Mouse (Mus musculus) kidney, embryonic 16.5 days (tissue): Measurements from ENCODE around the gene Pam. TPM values are rescaled to one million over a fixed set of nuclear protein-coding genes. Genes with fewer than 3 reads are reported as not detected.
A peak's percentile ranks its signal among the peaks of the same experiment; 100 is the strongest.

ENCODE experiments used
- ATAC-seq: fragments of 200-750 bp; cut with Nextera tagmentation; 2 replicates; pipeline ENCODE4 v1.8.0; 2017; ENCODE audit warnings: moderate TSS enrichment; ENCODE audit not compliant: low FRiP score, low TSS enrichment
- H3K27ac ChIP-seq: fragments of 300-500 bp; sonication (generic); 2 replicates; pipeline ENCODE4 v1.5.1; 2014; ENCODE audit warnings: low read length
- H3K27me3 ChIP-seq: fragments of 300-500 bp; sonication (generic); 2 replicates; pipeline ENCODE4 v1.6.1; 2014; ENCODE audit warnings: low read length, control low read depth, mixed read lengths; ENCODE audit not compliant: insufficient read depth
- H3K36me3 ChIP-seq: fragments of 300-500 bp; sonication (generic); 2 replicates; pipeline ENCODE4 v1.6.1; 2014; ENCODE audit warnings: low read length, control low read depth, mixed read lengths; ENCODE audit not compliant: insufficient read depth
- H3K4me1 ChIP-seq: fragments of 300-500 bp; sonication (generic); 2 replicates; pipeline ENCODE4 v1.6.1; 2014; ENCODE audit warnings: low read length, control low read depth, mixed read lengths; ENCODE audit not compliant: insufficient read depth
- H3K4me2 ChIP-seq: fragments of 300-500 bp; sonication (generic); replicated peaks from 2 replicates; pipeline ENCODE4 v1.6.1; 2014; ENCODE audit warnings: low read depth, low read length
- H3K4me3 ChIP-seq: fragments of 300-500 bp; sonication (generic); 2 replicates; pipeline ENCODE4 v1.5.1; 2014; ENCODE audit warnings: mild to moderate bottlenecking, low read length
- H3K9ac ChIP-seq: fragments of 300-500 bp; sonication (generic); replicated peaks from 2 replicates; pipeline ENCODE4 v1.6.1; 2014; ENCODE audit warnings: low read length
- H3K9me3 ChIP-seq: fragments of 300-500 bp; sonication (generic); 2 replicates; pipeline ENCODE4 v1.6.1; 2016; ENCODE audit warnings: low read length, control low read depth
- WGBS: fragments of 180-500 bp; shearing (Covaris S2); extraction: QIAGEN DNeasy Blood & Tissue Kit; methylation state at CpG from one replicate; pipeline ENCODE4 v1.1.7; 2014; 5-methylcytosine and 5-hydroxymethylcytosine counted together
- polyA plus RNA-seq: library from polyadenylated mRNA; unstranded; fragments of >200 nt; fragmentation: Nextera tagmentation; extraction: Ambion mirVana; gene quantifications from 2 replicates; pipeline ENCODE4 v1.2.1, GENCODE M21; 2015

Pam gene
- polyA plus RNA-seq, 1 experiment from 2014 or later = 23.7 TPM

DNA sequence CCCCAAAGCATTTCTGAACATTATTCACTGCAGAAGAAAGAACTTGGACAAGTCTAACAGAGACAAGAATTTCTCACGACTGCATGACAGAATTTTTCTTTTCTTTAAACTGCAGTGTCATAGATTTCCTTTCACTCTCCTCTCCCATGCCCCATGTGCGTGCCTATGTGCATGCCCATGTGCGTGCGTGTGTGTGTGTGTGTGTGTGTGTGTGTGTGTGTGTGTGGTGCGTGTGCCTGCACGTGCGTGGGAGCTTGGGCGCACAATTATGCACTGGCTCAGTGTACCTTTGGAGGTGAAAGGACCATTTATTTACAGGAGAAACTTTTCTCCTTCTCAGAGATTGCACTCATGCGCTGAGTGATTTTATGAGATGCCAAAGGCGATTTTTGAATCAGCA lies 179.7 kb downstream of the Pam start:
- Histone ChIP-seq H3K36me3 (no peaks in the 10 kb centered on the region), H3K4me1 (peaks cover 4% of the 10 kb centered on the region; the same call in 1 of the 2 replicates), H3K9me3 (no peaks in the 10 kb centered on the region), H3K9ac (no peak overlapping the region), H3K27ac (no peak overlapping the region), H3K4me3 (no peak overlapping the region), H3K27me3 (no peaks in the 10 kb centered on the region), H3K4me2 (no peak overlapping the region)
- WGBS = 84% methylated on average over 10 of the region's 10 CpGs
- no peak for ATAC-seq

GRCm38 (mm10) chr1:97910874-97911273 lies 184.6 kb downstream of the Pam start:
- Histone ChIP-seq H3K36me3 (no peaks in the 10 kb centered on the region), H3K9ac (no peak overlapping the region), H3K27ac (no peak overlapping the region), H3K27me3 (no peaks in the 10 kb centered on the region), H3K4me3 (no peak overlapping the region), H3K4me2 (no peak overlapping the region), H3K4me1 (0 out of 2 replicates have a peak, but pooled peaks cover 4% of the 10 kb centered on the region), H3K9me3 (no peaks in the 10 kb centered on the region)
- WGBS = 74% methylated on average over 10 of the region's 10 CpGs
- no peak for ATAC-seq

GRCm38 (mm10) chr1:97909561-97909960 lies 185.9 kb downstream of the Pam start:
- Histone ChIP-seq H3K36me3 (no peaks in the 10 kb centered on the region), H3K27ac (no peak overlapping the region), H3K27me3 (no peaks in the 10 kb centered on the region), H3K9me3 (no peaks in the 10 kb centered on the region), H3K4me2 (no peak overlapping the region), H3K9ac (no peak overlapping the region), H3K4me3 (no peak overlapping the region), H3K4me1 (0 out of 2 replicates have a peak, but pooled peaks cover 4% of the 10 kb centered on the region)
- 16% methylated on average over 5 of the region's 5 CpGs for WGBS
- ATAC-seq = no peak

DNA sequence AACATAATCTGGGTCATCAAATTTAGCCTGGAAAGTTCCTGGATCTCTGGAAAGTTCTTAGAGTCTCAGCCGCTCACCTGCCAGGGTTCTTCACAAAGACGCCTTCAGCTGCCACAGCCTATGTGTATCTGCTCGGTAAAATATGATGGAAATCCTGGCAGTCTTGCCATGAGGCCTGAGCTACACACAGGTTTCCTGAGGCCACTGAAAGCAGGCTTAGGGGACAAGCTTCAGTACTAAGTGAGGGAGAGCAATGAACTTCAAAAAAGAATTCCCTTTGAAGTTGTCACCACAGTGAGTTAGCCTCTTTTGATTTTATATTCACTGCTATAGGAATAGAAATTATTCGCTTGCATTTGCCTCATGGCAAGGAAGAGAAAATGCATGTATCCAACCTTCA lies 186.7 kb downstream of the Pam start:
- no peaks in the 10 kb centered on the region for H3K27me3 ChIP-seq
- no peaks in the 10 kb centered on the region for H3K36me3 ChIP-seq
- H3K4me1 ChIP-seq = 0 out of 2 replicates have a peak, but pooled peaks cover 4% of the 10 kb centered on the region
- no peaks in the 10 kb centered on the region for H3K9me3 ChIP-seq
- ATAC-seq = no peak
- no peak overlapping the region for H3K27ac ChIP-seq
- no peak overlapping the region for H3K9ac ChIP-seq
- no peak overlapping the region for H3K4me3 ChIP-seq
- no peak overlapping the region for H3K4me2 ChIP-seq
- 89% methylated on average over 4 of the region's 4 CpGs for WGBS

DNA sequence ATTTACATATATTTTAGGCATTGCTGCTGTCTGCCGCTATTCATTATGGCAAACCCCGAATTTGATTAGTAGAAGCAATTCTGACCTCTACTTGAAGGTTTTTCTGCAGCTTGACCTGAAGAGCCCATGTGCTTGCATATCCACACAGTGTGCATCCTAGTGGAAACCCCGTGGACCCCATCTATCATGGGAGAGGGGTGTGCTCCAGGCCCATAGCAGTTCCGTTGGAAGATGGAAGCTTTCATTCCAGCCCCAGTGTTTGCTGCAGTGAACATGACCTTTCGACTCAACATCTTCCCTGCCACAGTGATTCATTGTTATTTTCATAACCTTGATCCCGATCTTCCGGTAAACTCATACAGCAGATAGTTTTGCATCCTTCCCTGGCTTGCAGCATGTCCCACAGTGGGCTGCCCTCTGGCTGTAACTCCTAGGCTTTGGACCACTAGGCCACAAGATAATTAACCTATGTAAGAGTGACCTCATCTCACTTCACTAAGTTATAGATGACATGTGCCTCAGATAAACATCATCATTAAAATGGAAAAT lies 191.5 kb downstream of the Pam start:
- Histone ChIP-seq H3K4me1 (no peaks in the 10 kb centered on the region), H3K27me3 (no peaks in the 10 kb centered on the region), H3K4me2 (no peak overlapping the region), H3K9me3 (no peaks in the 10 kb centered on the region), H3K4me3 (no peak overlapping the region), H3K9ac (no peak overlapping the region), H3K36me3 (no peaks in the 10 kb centered on the region), H3K27ac (no peak overlapping the region)
- 25% methylated on average over 7 of the region's 7 CpGs for WGBS
- ATAC-seq = peak; percentile 77; the same call in 1 of the 2 replicates

- H3K9me3 ChIP-seq = no peaks in the 10 kb centered on the region
- WGBS = 72% methylated on average over 7 of the region's 7 CpGs
- H3K4me1 ChIP-seq = no peaks in the 10 kb centered on the region
- H3K4me2 ChIP-seq = no peak overlapping the region
- H3K36me3 ChIP-seq = no peaks in the 10 kb centered on the region
- no peak overlapping the region for H3K4me3 ChIP-seq
- H3K27ac ChIP-seq = no peak overlapping the region
- no peak for ATAC-seq
- no peak overlapping the region for H3K9ac ChIP-seq
- H3K27me3 ChIP-seq = no peaks in the 10 kb centered on the region
These were observed 192.6 kb downstream of the Pam start for GRCm38 (mm10) chr1:97902830-97903229.

- Histone ChIP-seq H3K27ac (no peak overlapping the region), H3K4me1 (no peaks in the 10 kb centered on the region), H3K4me3 (no peak overlapping the region), H3K9me3 (no peaks in the 10 kb centered on the region), H3K4me2 (no peak overlapping the region), H3K27me3 (no peaks in the 10 kb centered on the region), H3K36me3 (no peaks in the 10 kb centered on the region), H3K9ac (no peak overlapping the region)
- no peak for ATAC-seq
- 87% methylated on average over 7 of the region's 7 CpGs for WGBS
These were observed 194.8 kb downstream of the Pam start for GRCm38 (mm10) chr1:97900559-97901153.

DNA sequence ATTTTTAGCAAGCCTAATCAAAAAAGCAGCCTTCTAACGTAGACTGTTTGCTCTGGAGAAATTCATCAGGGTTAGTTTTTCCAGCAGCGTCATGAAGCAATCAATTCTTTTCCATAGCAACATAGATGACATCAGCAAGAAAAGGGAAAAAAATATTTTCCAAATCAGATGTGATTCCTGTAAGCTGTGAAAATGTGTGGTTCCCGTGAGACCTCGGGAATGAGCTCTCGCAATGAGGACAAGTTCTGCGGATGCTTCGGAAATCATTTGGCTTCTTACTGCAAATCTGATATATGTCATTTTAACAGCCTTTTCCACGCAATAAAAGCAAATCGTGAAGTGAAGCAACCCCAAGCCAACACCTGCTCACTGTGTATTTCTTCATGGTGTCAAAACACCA lies 207.9 kb downstream of the Pam start:
- no peak for ATAC-seq

DNA sequence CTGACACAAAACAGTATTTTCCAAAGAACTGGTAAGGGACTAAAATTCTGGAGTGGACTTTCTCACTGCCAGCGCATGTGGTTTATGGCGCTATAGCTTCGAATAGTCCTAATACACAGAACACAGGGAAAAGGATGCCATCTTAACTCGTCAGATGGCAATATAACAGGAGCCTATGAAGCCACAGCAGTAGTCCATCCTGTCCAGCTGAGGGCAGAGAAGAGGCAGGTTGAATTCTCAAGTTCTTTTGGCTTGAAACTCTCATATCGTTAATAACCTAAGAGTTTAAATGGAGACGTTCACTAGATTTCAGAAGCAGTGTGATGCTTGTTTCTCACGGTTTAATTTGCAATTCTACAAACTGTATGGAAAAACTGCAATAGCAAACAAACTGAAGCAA lies 211.9 kb downstream of the Pam start:
- Histone ChIP-seq H3K4me2 (no peak overlapping the region), H3K9ac (no peak overlapping the region), H3K27ac (no peak overlapping the region), H3K36me3 (no peaks in the 10 kb centered on the region), H3K4me1 (0 out of 2 replicates have a peak, but pooled peaks cover 4% of the 10 kb centered on the region), H3K9me3 (no peaks in the 10 kb centered on the region), H3K27me3 (no peaks in the 10 kb centered on the region), H3K4me3 (no peak overlapping the region)
- no peak for ATAC-seq
- WGBS = 87% methylated on average over 7 of the region's 7 CpGs

More for the DNA sequence above, 207.9 kb downstream of the Pam start:
- no peaks in the 10 kb centered on the region for H3K9me3 ChIP-seq
- H3K36me3 ChIP-seq = no peaks in the 10 kb centered on the region
- no peak overlapping the region for H3K4me3 ChIP-seq
- H3K4me2 ChIP-seq = no peak overlapping the region
- no peak overlapping the region for H3K9ac ChIP-seq
- H3K4me1 ChIP-seq = no peaks in the 10 kb centered on the region
- H3K27me3 ChIP-seq = no peaks in the 10 kb centered on the region
- no peak overlapping the region for H3K27ac ChIP-seq
- WGBS = 79% methylated on average over 9 of the region's 9 CpGs

GRCm38 (mm10) chr1:97877037-97877436 lies 218.4 kb downstream of the Pam start:
- no peak overlapping the region for H3K27ac ChIP-seq
- H3K4me2 ChIP-seq = no peak overlapping the region
- no peaks in the 10 kb centered on the region for H3K36me3 ChIP-seq
- no peaks in the 10 kb centered on the region for H3K9me3 ChIP-seq
- H3K4me3 ChIP-seq = no peak overlapping the region
- H3K27me3 ChIP-seq = no peaks in the 10 kb centered on the region
- H3K9ac ChIP-seq = no peak overlapping the region
- 0 out of 2 replicates have a peak, but pooled peaks cover 4% of the 10 kb centered on the region for H3K4me1 ChIP-seq
- ATAC-seq = no peak
